Mouse (Mus musculus): ENCODE data around the gene Spsb4. TPM values are rescaled to one million over a fixed set of nuclear protein-coding genes. Genes with fewer than 3 reads are reported as not detected.
"Not testable (repeated sequence)": the region's sequence is repeated elsewhere in the genome, so short reads cannot be mapped to it uniquely, and the experiment has no call there.

Spsb4 gene
- polyA plus RNA-seq, 1 experiment from 2014 or later: 23.4 TPM

DNA sequence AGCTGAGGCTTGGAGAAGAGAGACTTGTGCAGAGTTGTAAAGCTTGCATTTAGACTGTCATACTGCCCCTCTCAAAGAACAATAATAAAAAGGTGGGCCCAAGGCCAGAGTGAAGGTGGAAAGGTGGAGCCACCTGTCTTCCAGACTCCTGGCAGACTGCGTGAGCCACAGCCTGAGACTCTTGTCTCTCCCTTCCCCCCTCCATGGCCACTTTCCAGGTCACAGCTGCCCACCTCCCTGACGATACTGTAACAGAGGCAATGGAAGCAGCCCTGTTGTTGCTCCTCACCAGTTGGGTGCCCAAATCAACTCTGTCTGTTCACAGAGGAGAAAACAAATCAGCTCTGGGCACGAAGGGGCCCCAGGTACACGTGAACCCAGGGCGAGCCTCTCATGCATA lies 71.5 kb downstream of the Spsb4 start:
- Histone ChIP-seq H3K9ac (ENCODE audit: low read depth, low read length) (no peak overlapping the region), H3K9me3 (ENCODE audit: control insufficient read depth) (no peaks in the 10 kb centered on the region), H3K4me1 (replicated peaks; ENCODE audit: control insufficient read depth, insufficient read depth, low read length) (no peaks in the 10 kb centered on the region; the same call in 1 of the 2 replicates), H3K4me2 (replicated peaks; ENCODE audit: low read depth) (no peak overlapping the region), H3K27me3 (replicated peaks; ENCODE audit: control insufficient read depth, insufficient read depth, low read length) (no peaks in the 10 kb centered on the region), H3K4me3 (ENCODE audit: low read depth, low read length) (no peak overlapping the region), H3K36me3 (ENCODE audit: control insufficient read depth, insufficient read depth) (no peaks in the 10 kb centered on the region; the same call in 1 of the 2 replicates), H3K27ac (ENCODE audit: low read depth, low read length) (no peak overlapping the region)
- ATAC-seq: no peak
- TF ChIP-seq CTCF (IDR thresholded peaks at IDR 0.05; ENCODE audit: low read depth): no peak
- WGBS: 58% methylated on average over 5 of the region's 5 CpGs

DNA sequence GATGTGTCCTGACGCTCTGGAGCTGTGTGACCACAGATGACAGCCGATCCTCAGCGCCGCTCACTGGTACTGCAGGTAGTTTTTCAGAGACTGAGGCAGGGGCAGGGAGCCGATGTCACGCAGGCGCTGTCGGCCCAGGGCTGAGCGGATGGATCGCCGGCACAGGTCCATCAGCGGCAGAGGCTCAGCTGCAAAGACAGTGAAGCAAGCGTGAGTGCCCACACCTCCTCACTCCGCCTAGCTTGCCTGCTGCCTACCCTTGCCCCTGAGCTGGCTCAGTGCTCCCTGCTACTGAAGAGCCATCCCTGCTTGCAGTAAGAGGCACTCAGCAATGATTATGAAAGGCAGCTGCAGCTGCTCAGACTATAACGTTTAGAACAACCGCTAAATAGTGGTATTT lies 74.1 kb downstream of the Spsb4 start:
- ATAC-seq: no peak
- H3K4me2 ChIP-seq (replicated peaks; ENCODE audit: low read depth): no peak overlapping the region
- no peak overlapping the region for H3K9ac ChIP-seq (ENCODE audit: low read depth, low read length)
- no peak overlapping the region for H3K4me3 ChIP-seq (ENCODE audit: low read depth, low read length)
- H3K36me3 ChIP-seq (ENCODE audit: control insufficient read depth, insufficient read depth): no peaks in the 10 kb centered on the region; the same call in 1 of the 2 replicates
- no peak for TF ChIP-seq CTCF (IDR thresholded peaks at IDR 0.05; ENCODE audit: low read depth)
- H3K4me1 ChIP-seq (replicated peaks; ENCODE audit: control insufficient read depth, insufficient read depth, low read length): no peaks in the 10 kb centered on the region
- H3K27me3 ChIP-seq (replicated peaks; ENCODE audit: control insufficient read depth, insufficient read depth, low read length): no peaks in the 10 kb centered on the region
- WGBS: 72% methylated on average over 16 of the region's 16 CpGs
- H3K9me3 ChIP-seq (ENCODE audit: control insufficient read depth): peaks cover 6% of the 10 kb centered on the region; the same call in 1 of the 2 replicates
- H3K27ac ChIP-seq (ENCODE audit: low read depth, low read length): no peak overlapping the region

DNA sequence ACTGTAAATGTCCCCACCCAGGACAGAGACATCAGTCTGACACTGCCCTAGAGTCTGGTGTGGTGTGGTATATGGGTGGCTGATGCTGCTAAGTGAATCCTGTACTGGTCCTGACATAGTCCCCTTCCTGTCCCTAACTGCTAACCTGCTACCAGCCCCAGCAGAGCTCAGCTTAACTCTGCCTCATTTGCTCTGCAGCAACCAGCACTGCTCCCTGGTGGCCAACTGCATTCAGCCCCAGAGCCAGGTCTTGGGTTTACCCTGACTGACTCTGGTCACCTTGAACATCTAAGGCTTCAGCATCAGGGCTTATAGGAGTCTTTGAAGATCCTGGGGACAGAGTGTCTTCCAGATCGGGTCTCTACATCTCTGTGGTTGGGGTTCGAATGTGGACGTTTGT lies 75.7 kb downstream of the Spsb4 start:
- Histone ChIP-seq H3K36me3 (ENCODE audit: control insufficient read depth, insufficient read depth) (no peaks in the 10 kb centered on the region; the same call in 1 of the 2 replicates), H3K9me3 (ENCODE audit: control insufficient read depth) (peaks cover 6% of the 10 kb centered on the region; the same call in 1 of the 2 replicates), H3K27me3 (replicated peaks; ENCODE audit: control insufficient read depth, insufficient read depth, low read length) (no peaks in the 10 kb centered on the region), H3K4me3 (ENCODE audit: low read depth, low read length) (no peak overlapping the region), H3K4me2 (replicated peaks; ENCODE audit: low read depth) (no peak overlapping the region), H3K9ac (ENCODE audit: low read depth, low read length) (no peak overlapping the region), H3K27ac (ENCODE audit: low read depth, low read length) (no peak overlapping the region), H3K4me1 (replicated peaks; ENCODE audit: control insufficient read depth, insufficient read depth, low read length) (no peaks in the 10 kb centered on the region)
- TF ChIP-seq CTCF (IDR thresholded peaks at IDR 0.05; ENCODE audit: low read depth): peak; percentile 55
- ATAC-seq: no peak
- WGBS: 80% methylated on average over 3 of the region's 3 CpGs

DNA sequence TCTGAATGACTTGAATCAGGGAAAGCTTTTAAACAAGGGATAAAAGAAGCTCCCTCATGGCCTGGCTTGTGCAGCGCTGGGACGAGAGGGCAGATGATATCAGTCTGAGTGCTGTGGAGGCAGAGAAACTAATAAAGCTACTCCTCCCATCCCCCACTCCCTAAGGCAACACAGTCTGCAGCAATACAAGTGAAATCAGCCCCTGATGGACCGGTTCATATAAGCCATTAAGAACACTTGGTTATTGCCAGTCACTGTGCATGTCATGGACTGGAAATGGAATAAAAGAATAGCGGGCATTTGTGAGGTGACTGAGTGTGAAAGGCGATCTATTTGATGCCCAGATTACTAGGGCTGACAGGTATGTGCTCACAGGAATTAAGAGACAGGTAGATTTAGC lies 79.8 kb downstream of the Spsb4 start:
- TF ChIP-seq CTCF (IDR thresholded peaks at IDR 0.05; ENCODE audit: low read depth): no peak
- Histone ChIP-seq H3K4me1 (replicated peaks; ENCODE audit: control insufficient read depth, insufficient read depth, low read length) (no peaks in the 10 kb centered on the region), H3K4me3 (ENCODE audit: low read depth, low read length) (no peak overlapping the region), H3K9ac (ENCODE audit: low read depth, low read length) (no peak overlapping the region), H3K9me3 (ENCODE audit: control insufficient read depth) (peaks cover 6% of the 10 kb centered on the region; the same call in 1 of the 2 replicates), H3K36me3 (ENCODE audit: control insufficient read depth, insufficient read depth) (no peaks in the 10 kb centered on the region; the same call in 1 of the 2 replicates), H3K27me3 (replicated peaks; ENCODE audit: control insufficient read depth, insufficient read depth, low read length) (no peaks in the 10 kb centered on the region), H3K4me2 (replicated peaks; ENCODE audit: low read depth) (no peak overlapping the region), H3K27ac (ENCODE audit: low read depth, low read length) (no peak overlapping the region)
- 73% methylated on average over 5 of the region's 5 CpGs for WGBS
- ATAC-seq: no peak

DNA sequence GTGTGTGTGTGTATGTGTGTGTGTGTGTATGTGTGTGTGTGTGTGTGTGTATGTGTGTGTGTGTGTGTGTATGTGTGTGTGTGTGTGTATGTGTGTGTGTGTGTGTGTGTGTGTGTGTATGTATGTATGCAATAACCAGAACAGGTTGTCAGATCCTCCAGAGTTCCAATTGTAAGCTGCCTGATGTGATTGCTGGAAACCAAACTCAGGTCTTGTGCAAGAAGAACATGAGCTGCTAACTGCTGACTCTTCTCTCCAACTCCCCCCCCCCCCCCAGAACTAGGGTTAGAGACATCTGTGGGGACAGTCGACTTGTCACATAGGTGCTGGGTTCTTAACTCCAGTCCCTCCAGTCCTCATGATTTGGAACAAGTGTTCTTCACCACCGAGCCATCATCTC lies 82.2 kb downstream of the Spsb4 start:
- H3K4me3 ChIP-seq (ENCODE audit: low read depth, low read length); H3K9ac ChIP-seq (ENCODE audit: low read depth, low read length); H3K36me3 ChIP-seq (ENCODE audit: control insufficient read depth, insufficient read depth); H3K27ac ChIP-seq (ENCODE audit: low read depth, low read length); H3K27me3 ChIP-seq (replicated peaks; ENCODE audit: control insufficient read depth, insufficient read depth, low read length); H3K4me2 ChIP-seq (replicated peaks; ENCODE audit: low read depth); H3K9me3 ChIP-seq (ENCODE audit: control insufficient read depth); ATAC-seq; H3K4me1 ChIP-seq (replicated peaks; ENCODE audit: control insufficient read depth, insufficient read depth, low read length): not testable (repeated sequence)
- 86% methylated on average over 2 of the region's 2 CpGs for WGBS

DNA sequence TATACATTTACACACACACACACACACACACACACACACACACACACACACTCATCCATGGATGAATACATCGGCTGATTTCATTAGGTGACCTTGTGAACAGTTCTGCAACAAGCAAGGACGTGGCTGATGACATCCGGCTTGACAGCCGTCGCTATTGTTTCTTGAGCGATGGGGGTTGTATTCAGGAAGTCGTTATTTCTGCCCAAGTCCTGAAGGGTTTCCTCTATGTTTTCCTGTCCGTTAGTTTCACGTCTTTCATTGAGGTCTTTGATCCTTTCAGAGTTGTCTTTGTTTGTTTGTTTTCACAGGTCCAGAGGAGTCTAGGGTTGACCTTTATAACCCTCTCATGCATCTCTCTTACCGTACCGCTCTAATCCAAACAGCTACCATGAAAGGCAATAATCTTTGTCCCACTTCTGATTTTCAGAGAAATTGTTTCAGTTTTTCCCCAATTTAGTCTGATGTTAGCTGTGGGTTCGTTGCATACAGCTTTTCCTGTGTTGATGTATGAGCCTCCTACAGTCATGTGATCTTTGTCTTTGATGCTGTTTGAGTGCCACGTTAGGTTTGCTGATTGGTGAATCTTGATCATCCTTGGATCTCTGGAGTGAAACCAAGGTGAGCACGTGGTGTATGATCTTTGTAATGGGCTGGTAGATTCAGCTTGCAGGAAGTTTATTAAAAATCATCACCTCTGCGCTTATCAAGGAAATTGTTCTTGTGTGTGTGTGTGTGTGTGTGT lies 82.9 kb downstream of the Spsb4 start:
- peaks cover 3% of the 10 kb centered on the region; the same call in 1 of the 2 replicates for H3K9me3 ChIP-seq (ENCODE audit: control insufficient read depth)
- 65% methylated on average over 15 of the region's 15 CpGs for WGBS
- H3K36me3 ChIP-seq (ENCODE audit: control insufficient read depth, insufficient read depth): no peaks in the 10 kb centered on the region
- no peak for ATAC-seq
- H3K4me1 ChIP-seq (replicated peaks; ENCODE audit: control insufficient read depth, insufficient read depth, low read length): no peaks in the 10 kb centered on the region
- no peaks in the 10 kb centered on the region for H3K27me3 ChIP-seq (replicated peaks; ENCODE audit: control insufficient read depth, insufficient read depth, low read length)
- no peak overlapping the region for H3K9ac ChIP-seq (ENCODE audit: low read depth, low read length)
- no peak for TF ChIP-seq CTCF (IDR thresholded peaks at IDR 0.05; ENCODE audit: low read depth)
- no peak overlapping the region for H3K27ac ChIP-seq (ENCODE audit: low read depth, low read length)
- H3K4me2 ChIP-seq (replicated peaks; ENCODE audit: low read depth): no peak overlapping the region
- no peak overlapping the region for H3K4me3 ChIP-seq (ENCODE audit: low read depth, low read length)

Data from intestine, postnatal 0 days (tissue).